Mouse (Mus musculus): ENCODE data around the gene Ugt3a2.

Gene Ugt3a2

GRCm38 (mm10) chr15:9335341-9335740, at the start of gene Ugt3a2:
TSS of gene Ugt3a2 (plus strand) at chr15:9335550.
- no peak for DNase-seq

GRCm38 (mm10) chr15:9289660-9290059, 45.7 kb upstream of the Ugt3a2 start:
- DNase-seq = no peak

- DNase-seq = no peak
These were observed 29.2 kb upstream of the Ugt3a2 start for GRCm38 (mm10) chr15:9305978-9306692.

- no peak for DNase-seq
These were observed 754 bp upstream of the Ugt3a2 start for GRCm38 (mm10) chr15:9334596-9334995.

GRCm38 (mm10) chr15:9336616-9337015, 1.3 kb downstream of the Ugt3a2 start:
- no peak for DNase-seq

GRCm38 (mm10) chr15:9337021-9337420, 1.7 kb downstream of the Ugt3a2 start:
- no peak for DNase-seq

GRCm38 (mm10) chr15:9348739-9349138, 13.4 kb downstream of the Ugt3a2 start:
- DNase-seq = no peak

- DNase-seq = no peak
These were observed 27.5 kb downstream of the Ugt3a2 start for GRCm38 (mm10) chr15:9362801-9363200.

GRCm38 (mm10) chr15:9368774-9369173, 33.4 kb downstream of the Ugt3a2 start:
- no peak for DNase-seq

- DNase-seq = no peak
These were observed 40.9 kb downstream of the Ugt3a2 start for GRCm38 (mm10) chr15:9376281-9376680.

GRCm38 (mm10) chr15:9409475-9409874, 74.1 kb downstream of the Ugt3a2 start:
- DNase-seq = no peak

Data from cerebellum, adult 18-20 months (tissue).